Mouse (Mus musculus) heart, adult 2 months (tissue): ENCODE results near the gene Acadl. TPM values are rescaled to one million over a fixed set of nuclear protein-coding genes. Genes with fewer than 3 reads are reported as not detected.

Source experiments
- DNase-seq, 2 experiments: peaks; one replicate each; pipeline ENCODE4 v3.0.0; 2021
- H3K27ac ChIP-seq: fragments of 200-600 bp; 2 replicates; pipeline ENCODE4 v1.8.1; 2022
- H3K27me3 ChIP-seq: fragments of 200-500 bp; 2 replicates; pipeline ENCODE4 v1.6.1; 2012; ENCODE audit warnings: mild to moderate bottlenecking, low read length, inconsistent platforms, mixed read lengths; ENCODE audit not compliant: control insufficient read depth, insufficient read depth
- H3K36me3 ChIP-seq: fragments of 200-500 bp; 2 replicates; pipeline ENCODE4 v1.6.1; 2012; ENCODE audit warnings: low read length, inconsistent platforms; ENCODE audit not compliant: control insufficient read depth, insufficient read depth
- H3K4me1 ChIP-seq: fragments of 200-500 bp; 2 replicates; pipeline ENCODE4 v1.6.1; 2011; ENCODE audit warnings: low read length; ENCODE audit not compliant: control insufficient read depth, insufficient read depth
- H3K4me3 ChIP-seq: fragments of 200-600 bp; 2 replicates; pipeline ENCODE4 v1.8.1; 2022
- H3K79me2 ChIP-seq: fragments of 200-500 bp; replicated peaks from 2 replicates; pipeline ENCODE4 v1.6.1; 2012; ENCODE audit warnings: mild to moderate bottlenecking, inconsistent platforms, low read length, moderate library complexity, mixed read lengths; ENCODE audit not compliant: control insufficient read depth, insufficient read depth
- H3K9ac ChIP-seq: fragments of 200-500 bp; 2 replicates; pipeline ENCODE4 v1.6.1; 2012; ENCODE audit warnings: low read depth, mild to moderate bottlenecking, control low read depth, inconsistent platforms, low read length, mixed read lengths
- CTCF ChIP-seq: fragments of 200-600 bp; IDR thresholded peaks from 2 replicates; pipeline ENCODE4 v1.8.1; 2022; ENCODE audit warnings: antibody characterized with exemption, mild to moderate bottlenecking, moderate library complexity
- EP300 ChIP-seq: fragments of 200-500 bp; IDR thresholded peaks from 2 replicates; pipeline ENCODE4 v1.6.1; 2011; ENCODE audit warnings: low read depth, low read length, control low read depth; ENCODE audit not compliant: insufficient read depth
- POLR2A ChIP-seq: fragments of 200-500 bp; IDR thresholded peaks from 2 replicates; pipeline ENCODE4 v1.6.1; 2011; ENCODE audit warnings: mild to moderate bottlenecking, low read depth, low read length, control low read depth; ENCODE audit not compliant: insufficient read depth
- whole genome bisulfite sequencing: fragments of 180-500 bp; shearing (Covaris S2); methylation state at CpG from one replicate; pipeline ENCODE4 v1.1.7; 2018; 5-methylcytosine and 5-hydroxymethylcytosine counted together
- intact Hi-C: fragments of 180-260 bp; cut with DNase I; formaldehyde crosslinking; loops from one replicate; pipeline ENCODE4 v1.15.1; 2025
- polyA plus RNA-seq: library from polyadenylated mRNA; depleted of rRNA; stranded (reverse); fragments of >200 nt; gene quantifications from 2 replicates; pipeline ENCODE4 v1.2.3, GENCODE M21; 2012
- total RNA-seq, 2 experiments: library from RNA; stranded (reverse); gene quantifications; 2 replicates each; pipeline ENCODE4 v1.2.3; 2021

Acadl gene
- total and polyA plus RNA-seq, 3 experiments = 327 to 1,201 (median 1,007) TPM

- 0 out of 2 replicates have a peak, but pooled peaks cover 2% of the 10 kb centered on the region for H3K36me3 ChIP-seq
- H3K4me1 ChIP-seq = peaks cover 1% of the 10 kb centered on the region; the same call in 1 of the 2 replicates
- WGBS = 85% methylated on average over 9 of the region's 9 CpGs
- DNase-seq = no peak
- H3K4me3 ChIP-seq = no peak overlapping the region
- no peak overlapping the region for H3K27ac ChIP-seq
- H3K27me3 ChIP-seq = no peaks in the 10 kb centered on the region
- no peak overlapping the region for H3K9ac ChIP-seq
- no peak for TF ChIP-seq EP300
- no peak for TF ChIP-seq CTCF
- no peak for TF ChIP-seq POLR2A
- intact Hi-C loops = no loop called here
- no peaks in the 10 kb centered on the region for H3K79me2 ChIP-seq
These were observed 41.1 kb downstream of the Acadl start for GRCm38 (mm10) chr1:66821966-66822365.

- DNase-seq = no peak
- intact Hi-C loops = no loop called here
- H3K4me1 ChIP-seq = peaks cover 1% of the 10 kb centered on the region
- TF ChIP-seq POLR2A = no peak
- WGBS = 21% methylated on average over 7 of the region's 7 CpGs
- H3K4me3 ChIP-seq = no peak overlapping the region
- H3K27ac ChIP-seq = no peak overlapping the region
- H3K36me3 ChIP-seq = peaks cover 1% of the 10 kb centered on the region; the same call in 1 of the 2 replicates
- no peak overlapping the region for H3K9ac ChIP-seq
- H3K79me2 ChIP-seq = no peaks in the 10 kb centered on the region
- H3K27me3 ChIP-seq = no peaks in the 10 kb centered on the region
These were observed 42.8 kb downstream of the Acadl start for GRCm38 (mm10) chr1:66820241-66820640.

- WGBS = 1% methylated on average over 20 of the region's 20 CpGs
- no peaks in the 10 kb centered on the region for H3K27me3 ChIP-seq
- no peak for DNase-seq
- TF ChIP-seq CTCF (no peak), POLR2A (no peak), EP300 (no peak)
- H3K36me3 ChIP-seq = peaks cover 8% of the 10 kb centered on the region
- H3K79me2 ChIP-seq = 0 out of 2 replicates have a peak, but pooled peaks cover under 1% of the 10 kb centered on the region
- H3K4me3 ChIP-seq = peak overlapping the region; percentile 80
- intact Hi-C loops = loop anchor here (2.0 to 5.0 kb wide), 5 partner anchors 17 to 117 kb away; partner anchors contain the start of genes Acadl and Rpe
- peak overlapping the region; percentile 98 for H3K27ac ChIP-seq
- peaks cover 5% of the 10 kb centered on the region for H3K4me1 ChIP-seq
- peak overlapping the region; percentile 92 for H3K9ac ChIP-seq
These were observed 45.2 kb downstream of the Acadl start for GRCm38 (mm10) chr1:66817865-66818315.

- Histone ChIP-seq H3K4me1 (peaks cover 5% of the 10 kb centered on the region), H3K27ac (peak within 1 kb of the TSS; percentile 98), H3K79me2 (0 out of 2 replicates have a peak, but pooled peaks cover 1% of the 10 kb centered on the region), H3K4me3 (peak within 1 kb of the TSS; percentile 80), H3K36me3 (peaks cover 8% of the 10 kb centered on the region), H3K9ac (peak within 1 kb of the TSS; percentile 99), H3K27me3 (no peaks in the 10 kb centered on the region)
- TF ChIP-seq POLR2A (peak; percentile 49), EP300 (no peak)
- intact Hi-C loops = loop anchor here (2.0 to 5.0 kb wide), 4 partner anchors 35 to 117 kb away; partner anchors contain the start of genes Acadl and Rpe
- DNase-seq = peak; percentile 96
- 1% methylated on average over 55 of the region's 56 CpGs for WGBS
These were observed 45.6 kb downstream of the Acadl start, which contains the start of gene Kansl1l for GRCm38 (mm10) chr1:66817453-66817839. Gene Kansl1l, minus strand, starts transcription at chr1:66817562.

GRCm38 (mm10) chr1:66816837-66817452, 46.1 kb downstream of the Acadl start:
- intact Hi-C loops = loop anchor here (2.0 to 5.0 kb wide), 4 partner anchors 35 to 116 kb away; partner anchors contain the start of genes Acadl and Rpe
- Histone ChIP-seq H3K27ac (peak overlapping the region; percentile 98), H3K4me1 (peaks cover 5% of the 10 kb centered on the region), H3K36me3 (peaks cover 8% of the 10 kb centered on the region), H3K27me3 (no peaks in the 10 kb centered on the region), H3K4me3 (peak overlapping the region; percentile 80), H3K79me2 (0 out of 2 replicates have a peak, but pooled peaks cover 1% of the 10 kb centered on the region), H3K9ac (peak overlapping the region; percentile 99)
- peak; percentile 79 for TF ChIP-seq POLR2A
- no peak for TF ChIP-seq EP300
- TF ChIP-seq CTCF = peak; percentile 37
- peak; percentile 92 to 94 for DNase-seq
- 1% methylated on average over 45 of the region's 63 CpGs for WGBS
